Mouse (Mus musculus) ES-E14 (cell line): ENCODE measurements around the gene Armcx4. TPM values are rescaled to one million over a fixed set of nuclear protein-coding genes. Genes with fewer than 3 reads are reported as not detected.

Source experiments
- DNase-seq: peaks from one replicate; pipeline ENCODE4 v3.0.0-alpha.2; 2013; ENCODE audit warnings: low read depth, low spot score
- H3K27ac ChIP-seq: 2 replicates; pipeline ENCODE4 v1.5.1; 2012; ENCODE audit warnings: low read depth, mild to moderate bottlenecking, low read length, moderate library complexity, mixed read lengths; ENCODE audit not compliant: poor library complexity, insufficient read depth, severe bottlenecking
- H3K36me3 ChIP-seq: 2 replicates; pipeline ENCODE4 v1.6.1; 2012; ENCODE audit warnings: mild to moderate bottlenecking, low read length, moderate library complexity, mixed read lengths; ENCODE audit not compliant: control insufficient read depth, poor library complexity, insufficient read depth, severe bottlenecking
- H3K4me1 ChIP-seq, 2 experiments: fragments of 150-350 bp in 1 of 2; sonication (generic) in 1 of 2; 2 replicates each; pipeline ENCODE4 v1.6.1; 2012; ENCODE audit warnings: low read length in 2 of 2, mild to moderate bottlenecking in 1 of 2, mixed read lengths in 1 of 2; ENCODE audit not compliant: control insufficient read depth in 2 of 2, insufficient read depth in 2 of 2, poor library complexity in 1 of 2
- H3K4me3 ChIP-seq, 2 experiments: fragments of 150-350 bp in 1 of 2; sonication (generic) in 1 of 2; 2 replicates each; pipeline ENCODE4 v1.5.1; 2012; ENCODE audit warnings: low read length in 2 of 2, low read depth in 1 of 2, mild to moderate bottlenecking in 1 of 2, mixed read lengths in 1 of 2; ENCODE audit not compliant: insufficient read depth in 1 of 2, poor library complexity in 1 of 2, severe bottlenecking in 1 of 2
- H3K9ac ChIP-seq: 2 replicates; pipeline ENCODE4 v1.6.1; 2012; ENCODE audit warnings: low read depth, mild to moderate bottlenecking, low read length, mixed read lengths; ENCODE audit not compliant: poor library complexity, insufficient read depth, severe bottlenecking
- H3K9me3 ChIP-seq: fragments of 150-350 bp; sonication (generic); 2 replicates; pipeline ENCODE4 v1.6.1; 2012; ENCODE audit warnings: low read depth, mild to moderate bottlenecking, low read length; ENCODE audit not compliant: control insufficient read depth, insufficient read depth
- CHD2 ChIP-seq: IDR thresholded peaks from 2 replicates; pipeline ENCODE4 v1.6.1; 2014; ENCODE audit warnings: mild to moderate bottlenecking, low read depth, low read length, inconsistent platforms
- HCFC1 ChIP-seq: IDR thresholded peaks from 2 replicates; pipeline ENCODE4 v1.6.1; 2012; ENCODE audit warnings: low read length, inconsistent platforms, borderline replicate concordance; ENCODE audit not compliant: insufficient read depth
- MAFK ChIP-seq: IDR thresholded peaks from 2 replicates; pipeline ENCODE4 v1.6.1; 2014; ENCODE audit warnings: mild to moderate bottlenecking, low read depth, low read length, inconsistent platforms; ENCODE audit not compliant: insufficient read depth
- ZC3H11A ChIP-seq: IDR thresholded peaks from 2 replicates; pipeline ENCODE4 v1.6.1; 2012; ENCODE audit warnings: low read depth, mild to moderate bottlenecking, inconsistent platforms, low read length, borderline replicate concordance
- ZNF384 ChIP-seq: IDR thresholded peaks from 2 replicates; pipeline ENCODE4 v1.6.1; 2012; ENCODE audit warnings: low read depth, low read length, inconsistent platforms
- in situ Hi-C, 2 experiments: fragments of 600-800 bp; cut with MboI; formaldehyde crosslinking; loops; one replicate each; pipeline ENCODE4 v1.15.1; 2025; ENCODE audit warnings: low sequenced_read_pairs in 2 of 2, inconsistent platforms in 1 of 2; ENCODE audit not compliant: unreplicated experiment in 2 of 2
- total RNA-seq: library from RNA; depleted of rRNA; stranded (reverse); fragments of 300-350 nt; gene quantifications from 2 replicates; pipeline ENCODE4 v1.2.3, GENCODE M21; 2012; rRNA removed

Gene Armcx4
- 16.7 and 23.6 TPM in 2 replicates for total RNA-seq

DNA sequence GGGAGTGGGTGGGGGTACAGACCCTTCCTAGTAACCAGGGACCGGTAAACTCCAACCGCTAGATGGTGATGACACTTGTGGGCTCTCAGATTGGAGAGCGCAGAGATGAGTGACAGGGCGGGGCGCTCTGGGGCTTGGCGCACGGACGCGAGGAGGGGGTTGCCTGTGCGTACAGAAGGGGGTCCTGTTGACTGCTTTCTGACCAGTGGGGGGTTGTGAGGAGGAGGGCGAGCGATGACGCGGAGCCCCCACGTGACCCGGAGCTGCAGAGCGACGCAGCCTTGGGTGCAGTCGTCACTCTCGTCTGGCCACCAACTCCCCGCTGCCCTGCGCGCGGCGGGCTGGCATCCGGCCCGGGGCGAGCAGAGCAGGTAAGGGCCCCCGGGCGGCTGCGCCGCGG is at the start of gene Armcx4:
Armcx4 (plus strand) TSS at position 253 of the 400 bp plus-strand sequence.
- DNase-seq, result peak; percentile 47
- H3K4me1 ChIP-seq, result peaks cover 0 to 2% of the 10 kb centered on the region in 2 experiments; a peak in 1 of 4 replicates
- H3K9me3 ChIP-seq, result no peaks in the 10 kb centered on the region
- TF ChIP-seq CHD2, result no peak
- no peak for TF ChIP-seq ZNF384
- no peak for TF ChIP-seq HCFC1
- TF ChIP-seq MAFK, result no peak
- no peak for TF ChIP-seq ZC3H11A
- H3K27ac ChIP-seq, result peak within 1 kb of the TSS; percentile 58; the same call in 1 of the 2 replicates
- in situ Hi-C loops, result no loop called here
- peak within 1 kb of the TSS; percentile 75 to 83 for H3K4me3 ChIP-seq
- H3K9ac ChIP-seq, result peak within 1 kb of the TSS; percentile 86
- peaks cover 16% of the 10 kb centered on the region for H3K36me3 ChIP-seq

DNA sequence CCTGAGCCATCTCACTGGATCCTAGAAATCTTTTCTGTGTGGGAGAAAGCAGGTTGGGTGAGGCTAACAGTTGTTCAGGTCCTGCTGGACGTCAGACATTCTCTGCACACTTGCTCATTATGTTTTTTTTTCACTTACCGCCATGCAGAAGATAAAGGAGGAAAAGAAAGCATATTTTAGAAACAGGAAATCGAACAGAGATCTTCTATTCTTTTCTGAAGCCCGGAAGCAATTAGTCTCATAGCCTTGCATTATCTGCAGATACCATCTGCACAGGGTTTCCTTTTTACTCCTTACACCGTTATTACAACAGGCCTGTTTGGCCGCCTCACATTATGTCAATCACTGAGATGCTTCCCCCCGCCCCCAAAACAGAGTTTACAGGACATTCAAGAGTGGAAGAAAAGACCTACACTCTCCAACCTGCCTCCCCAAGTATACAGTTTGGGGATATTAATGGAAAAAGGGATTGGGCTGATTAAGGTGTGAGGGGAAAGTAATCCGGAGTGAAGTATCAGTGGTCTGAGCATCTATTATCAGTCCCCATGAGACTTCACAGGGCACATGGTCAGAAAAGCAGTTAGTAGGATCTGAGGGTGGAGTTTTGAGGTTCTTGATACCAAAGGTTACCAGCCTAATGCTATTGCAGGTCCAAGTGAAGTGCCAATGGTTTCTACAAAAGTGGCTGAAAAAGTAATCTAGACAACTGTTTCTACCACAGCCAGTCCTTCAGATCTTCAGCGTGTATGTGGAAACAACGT is 45.1 kb upstream of the Armcx4 start:
- in situ Hi-C loops, result loop anchor here in 1 of 2 experiments (25.0 kb wide), 1 partner anchor 271 kb away; no protein-coding TSS in a partner anchor
- no peak for DNase-seq

DNA sequence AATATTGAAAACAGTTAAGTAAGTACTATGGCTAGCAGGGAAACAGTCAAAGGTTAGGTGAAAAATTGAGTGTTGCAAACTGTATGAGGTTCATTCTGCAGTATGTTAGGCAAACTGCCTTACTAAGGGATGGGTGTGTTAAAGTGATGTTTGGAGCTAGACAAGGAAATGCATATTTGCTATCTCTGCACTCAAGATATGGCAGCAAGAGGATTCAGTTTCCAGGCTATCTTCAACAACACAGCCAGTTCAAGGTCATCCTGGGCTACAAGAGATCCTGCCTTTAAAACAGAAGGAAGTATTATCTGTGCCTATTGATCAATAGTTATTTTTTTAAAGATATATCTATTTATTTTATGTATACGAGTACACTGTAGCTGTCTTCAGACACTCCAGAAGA is 40.0 kb upstream of the Armcx4 start:
- Histone ChIP-seq H3K9ac (no peak overlapping the region), H3K4me3 (no peak overlapping the region), H3K27ac (no peak overlapping the region), H3K4me1 (no peaks in the 10 kb centered on the region), H3K9me3 (no peaks in the 10 kb centered on the region), H3K36me3 (no peaks in the 10 kb centered on the region)
- no peak for DNase-seq
- in situ Hi-C loops, result loop anchor here in 1 of 2 experiments (25.0 kb wide), 1 partner anchor 266 kb away; no protein-coding TSS in a partner anchor
- TF ChIP-seq HCFC1 (no peak), MAFK (no peak)

More for the DNA sequence above, 45.1 kb upstream of the Armcx4 start:
- H3K27ac ChIP-seq, result no peak overlapping the region
- H3K9me3 ChIP-seq, result no peaks in the 10 kb centered on the region
- no peak overlapping the region for H3K9ac ChIP-seq
- no peak overlapping the region for H3K4me3 ChIP-seq
- no peak for TF ChIP-seq CHD2
- no peak for TF ChIP-seq HCFC1
- TF ChIP-seq ZC3H11A, result no peak
- TF ChIP-seq ZNF384, result no peak
- no peak for TF ChIP-seq MAFK
- H3K4me1 ChIP-seq, result no peaks in the 10 kb centered on the region
- no peaks in the 10 kb centered on the region for H3K36me3 ChIP-seq

DNA sequence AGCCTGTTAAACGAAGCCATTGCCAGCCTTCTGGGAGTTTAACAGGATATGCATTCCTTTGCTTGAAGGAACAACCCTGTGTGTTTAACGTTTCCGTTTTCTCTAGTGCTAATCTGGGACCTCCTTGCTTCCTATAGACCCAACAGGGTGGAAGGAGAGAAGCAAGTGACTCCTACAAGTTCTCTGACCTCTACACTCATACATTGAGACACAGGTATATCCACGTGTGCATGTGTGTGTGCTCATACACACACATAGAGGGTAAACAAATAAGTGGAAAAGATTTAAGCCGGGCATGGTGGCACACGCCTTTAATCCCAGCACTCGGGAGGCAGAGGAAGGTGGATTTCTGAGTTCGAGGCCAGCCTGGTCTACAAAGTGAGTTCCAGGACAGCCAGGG is 38.9 kb upstream of the Armcx4 start:
- in situ Hi-C loops, result loop anchor here in 1 of 2 experiments (25.0 kb wide), 1 partner anchor 265 kb away; no protein-coding TSS in a partner anchor
- no peaks in the 10 kb centered on the region for H3K36me3 ChIP-seq
- no peaks in the 10 kb centered on the region for H3K4me1 ChIP-seq
- DNase-seq, result no peak
- no peak overlapping the region for H3K9ac ChIP-seq
- TF ChIP-seq ZC3H11A (no peak), CHD2 (no peak), ZNF384 (no peak), HCFC1 (no peak), MAFK (no peak)
- no peaks in the 10 kb centered on the region for H3K9me3 ChIP-seq
- H3K4me3 ChIP-seq, result no peak overlapping the region
- no peak overlapping the region for H3K27ac ChIP-seq
